ENCODE assay signal across 8 mouse cellular contexts in genomic region chr8:10405469-10405868, GRCm38 (mm10).
DNase-seq lines count a peak whose midpoint lies in the region; ATAC-seq lines count a peak whose summit lies in the region.

No protein-coding gene starts in this region.

- no peaks in the 10 kb centered on the region for H3K27me3 ChIP-seq in liver, embryonic 12.5 days (replicated peaks)
- H3K27me3 ChIP-seq in hindbrain, embryonic 11.5 days (ENCODE audit: control insufficient read depth, insufficient read depth, low read length) = no peaks in the 10 kb centered on the region
- no peaks in the 10 kb centered on the region for H3K27me3 ChIP-seq in limb, embryonic 11.5 days (ENCODE audit: control insufficient read depth, insufficient read depth, low read length)
- H3K27me3 ChIP-seq in neural tube, embryonic 14.5 days (ENCODE audit: control insufficient read depth, insufficient read depth, low read length) = no peaks in the 10 kb centered on the region

- no peak overlapping the region for H3K4me3 ChIP-seq in liver, embryonic 12.5 days
- no peak overlapping the region for H3K4me3 ChIP-seq in hindbrain, embryonic 11.5 days (ENCODE audit: low read depth, low read length)
- H3K4me3 ChIP-seq in limb, embryonic 11.5 days (ENCODE audit: low read depth, low read length) = no peak overlapping the region
- no peak overlapping the region for H3K4me3 ChIP-seq in neural tube, embryonic 14.5 days (ENCODE audit: low read depth, low read length)

- no peaks in the 10 kb centered on the region for H3K9me3 ChIP-seq in liver, embryonic 12.5 days (replicated peaks)
- no peaks in the 10 kb centered on the region for H3K9me3 ChIP-seq in hindbrain, embryonic 11.5 days (ENCODE audit: control insufficient read depth, low read length)
- H3K9me3 ChIP-seq in limb, embryonic 11.5 days (ENCODE audit: control insufficient read depth, low read length) = no peaks in the 10 kb centered on the region
- no peaks in the 10 kb centered on the region for H3K9me3 ChIP-seq in neural tube, embryonic 14.5 days (ENCODE audit: control insufficient read depth, low read length)

- no peaks in the 10 kb centered on the region for H3K4me1 ChIP-seq in liver, embryonic 12.5 days
- no peaks in the 10 kb centered on the region for H3K4me1 ChIP-seq in hindbrain, embryonic 11.5 days (replicated peaks; ENCODE audit: control insufficient read depth, insufficient read depth, low read length)
- no peaks in the 10 kb centered on the region for H3K4me1 ChIP-seq in limb, embryonic 11.5 days (ENCODE audit: control insufficient read depth, insufficient read depth, low read length)
- H3K4me1 ChIP-seq in neural tube, embryonic 14.5 days (ENCODE audit: control insufficient read depth, insufficient read depth, low read length) = no peaks in the 10 kb centered on the region

- H3K27ac ChIP-seq in liver, embryonic 12.5 days = no peak overlapping the region
- H3K27ac ChIP-seq in hindbrain, embryonic 11.5 days (ENCODE audit: low read depth, low read length) = no peak overlapping the region
- H3K27ac ChIP-seq in limb, embryonic 11.5 days (replicated peaks; ENCODE audit: low read depth, low read length) = no peak overlapping the region
- H3K27ac ChIP-seq in neural tube, embryonic 14.5 days (ENCODE audit: low read depth, low read length) = no peak overlapping the region

- H3K4me2 ChIP-seq in liver, embryonic 12.5 days = no peak overlapping the region
- no peak overlapping the region for H3K4me2 ChIP-seq in hindbrain, embryonic 11.5 days (replicated peaks; ENCODE audit: low read depth, low read length)
- no peak overlapping the region for H3K4me2 ChIP-seq in limb, embryonic 11.5 days (ENCODE audit: low read depth, severe bottlenecking)
- H3K4me2 ChIP-seq in neural tube, embryonic 14.5 days (ENCODE audit: low read depth, low read length) = no peak overlapping the region

- ATAC-seq in liver, embryonic 12.5 days = no peak
- ATAC-seq in hindbrain, embryonic 11.5 days (ENCODE audit: low FRiP score) = no peak
- no peak for ATAC-seq in limb, embryonic 11.5 days (ENCODE audit: insufficient number of reproducible peaks, low FRiP score, low TSS enrichment, low read depth)
- peak; percentile 71 for ATAC-seq in neural tube, embryonic 14.5 days (ENCODE audit: low read depth)
- no peak for ATAC-seq in activated CD4-positive, CD25-positive, alpha-beta regulatory T cell, adult 4 months

- H3K9ac ChIP-seq in liver, embryonic 12.5 days = no peak overlapping the region
- H3K9ac ChIP-seq in hindbrain, embryonic 11.5 days (ENCODE audit: low read depth, low read length) = no peak overlapping the region
- no peak overlapping the region for H3K9ac ChIP-seq in limb, embryonic 11.5 days (ENCODE audit: low read length)
- no peak overlapping the region for H3K9ac ChIP-seq in neural tube, embryonic 14.5 days (replicated peaks; ENCODE audit: low read depth, low read length)

- no peaks in the 10 kb centered on the region for H3K36me3 ChIP-seq in liver, embryonic 12.5 days
- no peaks in the 10 kb centered on the region for H3K36me3 ChIP-seq in hindbrain, embryonic 11.5 days (ENCODE audit: control insufficient read depth, insufficient read depth, low read length)
- H3K36me3 ChIP-seq in limb, embryonic 11.5 days (ENCODE audit: control insufficient read depth, insufficient read depth, low read length) = no peaks in the 10 kb centered on the region
- no peaks in the 10 kb centered on the region for H3K36me3 ChIP-seq in neural tube, embryonic 14.5 days (ENCODE audit: control insufficient read depth, insufficient read depth, low read length)

- DNase-seq in liver (peak; percentile 43), R1 (ENCODE audit: low read depth, low spot score) (peak; percentile 67)
- DNase-seq in embryo, embryonic 10.5 days (ENCODE audit: low spot score) = peak; percentile 83
- peak; percentile 83 for DNase-seq in hindbrain, embryonic 11.5 days (ENCODE audit: low spot score)
- peak; percentile 80 for DNase-seq in limb, embryonic 11.5 days (ENCODE audit: low spot score)

- WGBS in liver, embryonic 12.5 days (ENCODE audit: insufficient replicate concordance) = 34% methylated on average over 8 of the region's 8 CpGs
- WGBS in hindbrain, embryonic 11.5 days = 42% methylated on average over 8 of the region's 8 CpGs
- 33% methylated on average over 8 of the region's 8 CpGs for WGBS in limb, embryonic 11.5 days
- 43% methylated on average over 8 of the region's 8 CpGs for WGBS in neural tube, embryonic 14.5 days
